Mouse (Mus musculus): ENCODE results near the gene Zfp385b.

DNA sequence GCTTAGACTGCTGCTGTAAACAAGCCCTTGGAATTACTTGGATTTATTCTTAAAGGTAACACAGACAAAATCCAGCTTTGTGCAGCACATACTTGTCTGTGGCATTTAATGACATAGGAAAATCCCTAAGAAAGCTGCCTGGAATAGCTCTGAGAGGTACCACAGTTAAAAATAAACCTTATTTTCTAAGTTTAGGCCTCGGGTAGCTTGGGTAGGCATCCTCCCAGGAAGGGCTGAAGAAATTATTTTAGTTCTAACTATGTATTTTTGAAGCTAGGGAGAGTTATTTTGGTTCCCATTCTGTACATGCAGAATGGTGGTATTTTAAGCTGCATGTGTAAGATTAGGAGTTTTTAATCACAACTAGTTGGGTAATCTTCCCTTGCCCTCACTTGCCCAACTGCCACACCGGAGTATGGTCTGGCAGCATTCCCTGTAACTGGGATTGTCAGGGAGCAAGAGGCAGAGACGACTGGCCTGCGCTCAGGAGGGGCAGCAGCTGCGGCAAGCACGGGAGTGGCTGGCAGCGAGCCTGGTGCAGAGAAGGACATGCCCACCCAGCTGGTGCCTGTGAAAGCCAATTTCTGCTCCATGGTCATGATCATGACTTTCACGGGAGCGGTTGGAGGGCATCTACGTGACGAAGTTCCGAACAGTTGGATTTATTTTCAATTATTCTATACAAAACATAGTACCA is 230.1 kb downstream of the Zfp385b start:
- TF ChIP-seq POLR2A (IDR thresholded peaks at IDR 0.05; ENCODE audit: borderline replicate concordance, insufficient read depth, low read length) (no peak), CTCF (IDR thresholded peaks at IDR 0.05; ENCODE audit: borderline replicate concordance, insufficient read depth, low read depth, low read length) (no peak)

Data from cerebellum, adult 2 months (tissue).